Mouse (Mus musculus): ENCODE measurements at regions not wholly inside any gene's neighbourhood (a gene's known extent, or its start where the extent isn't known, plus 50 kb on each side); places are given as distances from the start of the nearest gene placed in this dataset.

GRCm38 (mm10) chr2:123655551-123655950 lies 434.2 kb upstream of the Sema6d start:
- DNase-seq (ENCODE audit: low read depth): no peak
- no peak for TF ChIP-seq CTCF (IDR thresholded peaks at IDR 0.05; ENCODE audit: borderline replicate concordance, extremely low read depth, insufficient read depth, insufficient read length)
- TF ChIP-seq POLR2A (IDR thresholded peaks at IDR 0.05; ENCODE audit: borderline replicate concordance, extremely low read depth, insufficient read depth, insufficient read length, poor library complexity, severe bottlenecking): no peak

GRCm38 (mm10) chr2:123688290-123689030 lies 401.3 kb upstream of the Sema6d start:
- TF ChIP-seq CTCF (IDR thresholded peaks at IDR 0.05; ENCODE audit: borderline replicate concordance, extremely low read depth, insufficient read depth, insufficient read length): no peak
- TF ChIP-seq POLR2A (IDR thresholded peaks at IDR 0.05; ENCODE audit: borderline replicate concordance, extremely low read depth, insufficient read depth, insufficient read length, poor library complexity, severe bottlenecking): no peak
- DNase-seq (ENCODE audit: low read depth): no peak

- TF ChIP-seq CTCF (IDR thresholded peaks at IDR 0.05; ENCODE audit: borderline replicate concordance, extremely low read depth, insufficient read depth, insufficient read length) (no peak), POLR2A (IDR thresholded peaks at IDR 0.05; ENCODE audit: borderline replicate concordance, extremely low read depth, insufficient read depth, insufficient read length, poor library complexity, severe bottlenecking) (no peak)
- no peak for DNase-seq (ENCODE audit: low read depth)
These were observed 400.0 kb upstream of the Sema6d start for GRCm38 (mm10) chr2:123689801-123690200.

- no peak for DNase-seq (ENCODE audit: low read depth)
- TF ChIP-seq POLR2A (IDR thresholded peaks at IDR 0.05; ENCODE audit: borderline replicate concordance, extremely low read depth, insufficient read depth, insufficient read length, poor library complexity, severe bottlenecking): no peak
These were observed 350.1 kb upstream of the Sema6d start for GRCm38 (mm10) chr2:123739688-123740087.

- no peak for TF ChIP-seq POLR2A (IDR thresholded peaks at IDR 0.05; ENCODE audit: borderline replicate concordance, extremely low read depth, insufficient read depth, insufficient read length, poor library complexity, severe bottlenecking)
- TF ChIP-seq CTCF (IDR thresholded peaks at IDR 0.05; ENCODE audit: borderline replicate concordance, extremely low read depth, insufficient read depth, insufficient read length): no peak
- no peak for DNase-seq (ENCODE audit: low read depth)
These were observed 349.2 kb upstream of the Sema6d start for GRCm38 (mm10) chr2:123740541-123740940.

GRCm38 (mm10) chr2:123754220-123754619 lies 335.5 kb upstream of the Sema6d start:
- no peak for TF ChIP-seq CTCF (IDR thresholded peaks at IDR 0.05; ENCODE audit: borderline replicate concordance, extremely low read depth, insufficient read depth, insufficient read length)
- no peak for DNase-seq (ENCODE audit: low read depth)

GRCm38 (mm10) chr2:123754656-123755499 lies 334.9 kb upstream of the Sema6d start:
- DNase-seq (ENCODE audit: low read depth): peak; percentile 57

GRCm38 (mm10) chr2:123799226-123799786 lies 290.5 kb upstream of the Sema6d start:
- TF ChIP-seq POLR2A (IDR thresholded peaks at IDR 0.05; ENCODE audit: borderline replicate concordance, extremely low read depth, insufficient read depth, insufficient read length, poor library complexity, severe bottlenecking) (no peak), CTCF (IDR thresholded peaks at IDR 0.05; ENCODE audit: borderline replicate concordance, extremely low read depth, insufficient read depth, insufficient read length) (no peak)
- DNase-seq (ENCODE audit: low read depth): peak; percentile 83

- peak; percentile 76 for DNase-seq (ENCODE audit: low read depth)
- TF ChIP-seq POLR2A (IDR thresholded peaks at IDR 0.05; ENCODE audit: borderline replicate concordance, extremely low read depth, insufficient read depth, insufficient read length, poor library complexity, severe bottlenecking) (no peak), CTCF (IDR thresholded peaks at IDR 0.05; ENCODE audit: borderline replicate concordance, extremely low read depth, insufficient read depth, insufficient read length) (no peak)
These were observed 284.1 kb upstream of the Sema6d start for GRCm38 (mm10) chr2:123805646-123806045.

GRCm38 (mm10) chr2:123806370-123806769 lies 283.4 kb upstream of the Sema6d start:
- DNase-seq (ENCODE audit: low read depth): peak; percentile 77
- TF ChIP-seq POLR2A (IDR thresholded peaks at IDR 0.05; ENCODE audit: borderline replicate concordance, extremely low read depth, insufficient read depth, insufficient read length, poor library complexity, severe bottlenecking): no peak

- no peak for TF ChIP-seq CTCF (IDR thresholded peaks at IDR 0.05; ENCODE audit: borderline replicate concordance, extremely low read depth, insufficient read depth, insufficient read length)
- TF ChIP-seq POLR2A (IDR thresholded peaks at IDR 0.05; ENCODE audit: borderline replicate concordance, extremely low read depth, insufficient read depth, insufficient read length, poor library complexity, severe bottlenecking): no peak
- peak; percentile 92 for DNase-seq (ENCODE audit: low read depth)
These were observed 276.4 kb upstream of the Sema6d start for GRCm38 (mm10) chr2:123813182-123813949.
